Mouse (Mus musculus) limb, embryonic 12.5 days (tissue): ENCODE results near the gene Tagln2. TPM values are rescaled to one million over a fixed set of nuclear protein-coding genes. Genes with fewer than 3 reads are reported as not detected.

Experiments used
- ATAC-seq: fragments of 200-750 bp; cut with Nextera tagmentation; 2 replicates; pipeline ENCODE4 v1.8.0; 2017; ENCODE audit warnings: low read depth, moderate TSS enrichment; ENCODE audit not compliant: insufficient number of reproducible peaks, insufficient read depth, low FRiP score, low TSS enrichment
- H3K27ac ChIP-seq: fragments of 300-500 bp; sonication (generic); 2 replicates; pipeline ENCODE4 v1.5.1; 2016; ENCODE audit warnings: mild to moderate bottlenecking, moderate library complexity
- H3K27me3 ChIP-seq: fragments of 300-500 bp; sonication (generic); 2 replicates; pipeline ENCODE4 v1.6.1; 2016; ENCODE audit warnings: mild to moderate bottlenecking, moderate library complexity
- H3K36me3 ChIP-seq: fragments of 300-500 bp; sonication (generic); 2 replicates; pipeline ENCODE4 v1.6.1; 2016; ENCODE audit warnings: mild to moderate bottlenecking, moderate library complexity
- H3K4me1 ChIP-seq: fragments of 300-500 bp; sonication (generic); replicated peaks from 2 replicates; pipeline ENCODE4 v1.6.1; 2016
- H3K4me2 ChIP-seq: fragments of 300-500 bp; sonication (generic); 2 replicates; pipeline ENCODE4 v1.6.1; 2016; ENCODE audit warnings: mild to moderate bottlenecking, moderate library complexity
- H3K4me3 ChIP-seq: fragments of 300-500 bp; sonication (generic); replicated peaks from 2 replicates; pipeline ENCODE4 v1.5.1; 2016; ENCODE audit warnings: mild to moderate bottlenecking
- H3K9ac ChIP-seq: fragments of 300-500 bp; sonication (generic); replicated peaks from 2 replicates; pipeline ENCODE4 v1.6.1; 2016; ENCODE audit warnings: mild to moderate bottlenecking, moderate library complexity
- H3K9me3 ChIP-seq: fragments of 300-500 bp; sonication (generic); 2 replicates; pipeline ENCODE4 v1.6.1; 2016; ENCODE audit warnings: mild to moderate bottlenecking, moderate library complexity
- WGBS: fragments of 180-500 bp; shearing (Covaris S2); methylation state at CpG from one replicate; pipeline ENCODE4 v1.1.7; 2016; 5-methylcytosine and 5-hydroxymethylcytosine counted together
- polyA plus RNA-seq: library from polyadenylated mRNA; unstranded; fragments of >200 nt; fragmentation: Nextera tagmentation; extraction: Ambion mirVana; gene quantifications from 2 replicates; pipeline ENCODE4 v1.2.1, GENCODE M21; 2016

Tagln2 gene
- polyA plus RNA-seq, 1 experiment from 2014 or later = 66.4 TPM

DNA sequence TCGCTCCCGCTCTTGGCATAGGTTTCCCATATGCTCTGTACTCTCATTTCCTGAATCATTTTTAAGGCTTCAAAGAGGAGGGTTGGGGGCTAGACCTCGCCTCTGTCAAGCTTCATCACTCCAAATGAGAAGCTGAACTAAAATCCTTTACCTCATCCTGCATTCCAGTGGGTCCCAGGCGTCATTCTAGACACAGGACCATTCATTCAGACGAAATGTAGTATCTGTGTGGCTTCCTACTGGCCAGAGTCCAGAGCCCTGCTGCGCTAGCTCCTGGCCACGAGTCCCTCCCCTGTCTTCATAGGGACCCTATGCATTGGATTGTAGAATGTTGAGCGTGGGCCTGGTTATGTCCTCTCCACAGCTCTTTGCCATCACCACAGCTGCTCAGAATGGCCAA, 4.9 kb downstream of the Tagln2 start:
- H3K4me1 ChIP-seq = peaks cover 56% of the 10 kb centered on the region
- ATAC-seq = no peak
- WGBS = 86% methylated on average over 8 of the region's 8 CpGs

DNA sequence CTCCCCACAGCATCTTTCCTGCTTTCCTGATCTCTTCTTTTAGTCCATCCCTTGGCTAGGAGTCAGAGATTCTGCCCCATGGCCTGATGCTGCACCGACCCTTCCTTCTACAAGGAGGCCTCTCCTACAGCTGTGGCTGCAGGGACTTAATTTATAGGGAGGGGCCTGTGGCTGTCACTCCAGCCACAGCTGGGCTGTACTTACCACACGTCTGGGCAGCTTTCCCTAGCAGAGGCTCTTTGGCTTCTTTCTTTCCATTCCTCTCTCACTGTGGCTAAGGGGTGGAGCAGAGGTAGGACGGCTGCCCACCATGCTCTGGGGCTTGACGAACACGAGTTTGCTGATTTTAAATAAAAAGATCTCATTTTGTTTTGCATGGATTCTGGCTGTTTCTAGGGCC, 7.2 kb downstream of the Tagln2 start:
- H3K27me3 ChIP-seq = peaks cover 3% of the 10 kb centered on the region; the same call in 1 of the 2 replicates
- H3K4me2 ChIP-seq = no peak overlapping the region
- H3K4me3 ChIP-seq = no peak overlapping the region
- no peak overlapping the region for H3K27ac ChIP-seq
- peaks cover 17% of the 10 kb centered on the region; the same call in 1 of the 2 replicates for H3K36me3 ChIP-seq
- H3K9ac ChIP-seq = no peak overlapping the region
- H3K4me1 ChIP-seq = peaks cover 39% of the 10 kb centered on the region
- no peak for ATAC-seq
- WGBS = 52% methylated on average over 5 of the region's 5 CpGs
- H3K9me3 ChIP-seq = no peaks in the 10 kb centered on the region

More for the DNA sequence above, 4.9 kb downstream of the Tagln2 start:
- Histone ChIP-seq H3K36me3 (peaks cover 17% of the 10 kb centered on the region; the same call in 1 of the 2 replicates), H3K4me3 (no peak overlapping the region), H3K9ac (no peak overlapping the region), H3K9me3 (no peaks in the 10 kb centered on the region), H3K27me3 (peaks cover 16% of the 10 kb centered on the region), H3K27ac (no peak overlapping the region), H3K4me2 (no peak overlapping the region)

DNA sequence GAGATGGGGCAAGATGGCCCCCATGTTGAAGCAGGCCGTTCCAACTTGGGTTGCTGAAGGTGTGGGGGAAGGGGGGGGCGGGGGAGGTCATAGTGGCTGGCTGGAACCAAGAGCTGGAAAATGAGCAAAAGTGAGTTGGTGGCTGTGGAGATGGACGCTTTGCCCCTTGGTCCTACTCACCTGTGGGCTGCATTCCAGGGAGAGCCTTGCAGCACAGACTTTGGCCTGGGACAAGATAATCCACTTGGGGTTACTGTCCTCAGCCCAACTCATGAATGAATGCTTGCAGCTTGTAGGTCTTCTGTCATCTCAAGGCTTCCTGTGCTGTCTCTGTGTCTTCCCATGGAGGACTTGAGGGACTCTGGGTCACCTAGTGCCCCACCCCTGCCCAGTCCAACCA, 7.9 kb downstream of the Tagln2 start:
- 87% methylated on average over 3 of the region's 3 CpGs for WGBS
- H3K9ac ChIP-seq = no peak overlapping the region
- no peak for ATAC-seq
- H3K27ac ChIP-seq = no peak overlapping the region
- no peak overlapping the region for H3K4me2 ChIP-seq
- no peaks in the 10 kb centered on the region for H3K27me3 ChIP-seq
- H3K9me3 ChIP-seq = no peaks in the 10 kb centered on the region
- H3K36me3 ChIP-seq = peaks cover 17% of the 10 kb centered on the region; the same call in 1 of the 2 replicates
- H3K4me3 ChIP-seq = no peak overlapping the region
- peaks cover 33% of the 10 kb centered on the region for H3K4me1 ChIP-seq

DNA sequence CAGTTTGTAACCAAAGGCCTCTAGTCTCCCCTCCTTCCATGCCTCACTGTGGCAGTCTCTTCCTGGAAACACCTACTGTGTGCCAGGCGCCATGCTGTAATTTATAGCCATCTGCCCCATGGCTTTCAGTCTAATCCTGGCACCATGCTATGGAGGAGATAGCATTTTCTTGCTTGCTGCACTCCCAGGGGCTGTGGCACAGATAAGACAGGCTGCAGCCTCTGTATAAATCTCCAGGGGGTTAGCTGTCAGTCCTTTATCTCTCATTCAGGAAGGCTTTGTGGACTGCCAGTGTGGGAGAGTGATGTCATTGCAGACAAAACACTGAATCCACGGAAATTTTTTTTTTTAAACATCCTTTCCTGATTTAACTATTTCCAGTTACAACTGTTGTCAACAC, 8.3 kb downstream of the Tagln2 start:
- no peak for ATAC-seq
- H3K4me3 ChIP-seq = no peak overlapping the region
- H3K27ac ChIP-seq = no peak overlapping the region
- H3K4me2 ChIP-seq = no peak overlapping the region
- no peaks in the 10 kb centered on the region for H3K27me3 ChIP-seq
- H3K36me3 ChIP-seq = peaks cover 17% of the 10 kb centered on the region; the same call in 1 of the 2 replicates
- no peak overlapping the region for H3K9ac ChIP-seq
- peaks cover 33% of the 10 kb centered on the region for H3K4me1 ChIP-seq
- no peaks in the 10 kb centered on the region for H3K9me3 ChIP-seq
- WGBS = 69% methylated on average over 2 of the region's 2 CpGs

DNA sequence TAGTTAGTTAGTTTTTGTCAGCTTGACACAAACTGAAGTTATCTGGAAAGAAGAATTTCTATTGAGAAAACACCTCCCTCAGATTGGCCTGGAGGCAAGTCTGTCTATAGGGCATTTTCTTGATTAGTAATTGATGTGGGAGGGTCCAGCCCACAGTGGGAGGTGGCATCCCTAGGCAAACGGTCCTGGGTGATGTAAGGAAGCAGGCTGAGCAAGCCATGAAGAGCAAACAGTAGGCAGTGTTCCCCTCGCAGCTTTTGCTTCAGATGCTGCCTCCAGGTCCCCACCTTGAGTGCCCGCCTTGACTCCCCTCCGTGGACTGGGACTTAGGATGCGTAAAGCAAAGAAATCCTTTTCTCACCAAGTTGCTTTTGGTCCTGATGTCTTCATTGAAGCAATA, 9.4 kb downstream of the Tagln2 start:
- no peaks in the 10 kb centered on the region for H3K27me3 ChIP-seq
- no peak overlapping the region for H3K4me3 ChIP-seq
- H3K36me3 ChIP-seq = peaks cover 17% of the 10 kb centered on the region; the same call in 1 of the 2 replicates
- ATAC-seq = no peak
- H3K4me1 ChIP-seq = peaks cover 23% of the 10 kb centered on the region
- 84% methylated on average over 5 of the region's 5 CpGs for WGBS
- no peak overlapping the region for H3K9ac ChIP-seq
- no peak overlapping the region for H3K27ac ChIP-seq
- no peak overlapping the region for H3K4me2 ChIP-seq
- no peaks in the 10 kb centered on the region for H3K9me3 ChIP-seq

DNA sequence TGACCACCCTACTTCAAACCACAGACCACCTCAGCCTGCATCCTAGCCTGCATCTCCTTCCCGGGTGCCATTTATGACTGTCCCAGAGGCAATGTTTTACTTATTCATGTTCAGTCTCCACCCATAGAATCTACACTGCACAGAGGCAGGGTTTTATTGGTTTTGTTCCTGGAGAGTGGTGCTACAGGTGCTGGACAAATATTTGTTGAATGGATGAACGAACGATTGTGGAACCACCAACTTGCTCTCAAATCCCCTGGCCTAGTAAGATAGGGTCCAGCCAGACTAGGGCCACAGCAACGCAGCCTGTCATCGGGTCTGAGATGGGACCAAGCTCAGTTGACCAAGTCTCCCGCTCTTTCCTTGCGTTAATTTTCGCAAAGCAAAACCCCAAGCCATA, 10.1 kb downstream of the Tagln2 start:
- Histone ChIP-seq H3K36me3 (peaks cover 16% of the 10 kb centered on the region; the same call in 1 of the 2 replicates), H3K4me3 (no peak overlapping the region), H3K9ac (no peak overlapping the region), H3K4me1 (peaks cover 15% of the 10 kb centered on the region; the same call in 1 of the 2 replicates), H3K9me3 (no peaks in the 10 kb centered on the region), H3K4me2 (peak overlapping the region; percentile 21; the same call in 1 of the 2 replicates), H3K27me3 (no peaks in the 10 kb centered on the region), H3K27ac (no peak overlapping the region)
- ATAC-seq = no peak
- WGBS = 47% methylated on average over 8 of the region's 8 CpGs

DNA sequence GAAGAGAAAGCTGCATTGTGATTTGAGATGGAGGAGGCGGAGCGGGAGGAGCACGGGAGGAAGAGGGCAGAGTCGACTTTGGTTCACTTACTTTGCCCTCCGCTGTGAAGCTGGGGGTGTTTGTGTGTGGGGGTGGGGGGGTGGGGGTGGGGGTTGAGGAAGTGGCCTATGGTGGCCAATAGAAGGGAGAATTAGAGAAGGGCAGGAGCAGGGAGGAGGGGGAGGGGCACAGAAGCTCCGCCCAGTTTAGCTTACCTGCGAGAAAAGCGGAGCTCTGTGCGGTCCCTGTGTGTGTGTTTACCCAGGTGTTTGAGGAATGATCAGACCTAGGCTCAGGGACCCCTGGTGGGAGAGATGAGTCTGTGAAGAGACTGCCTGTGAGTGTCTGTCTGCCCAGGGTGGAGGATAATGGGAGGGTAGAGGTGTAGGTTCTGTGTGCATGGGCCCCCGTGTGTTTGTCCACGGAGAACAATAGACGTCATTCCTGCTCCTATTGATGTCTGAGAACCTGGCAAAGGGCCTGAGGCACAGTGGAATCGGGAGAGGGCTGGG, 10.7 kb downstream of the Tagln2 start:
- H3K36me3 ChIP-seq = peaks cover 11% of the 10 kb centered on the region; the same call in 1 of the 2 replicates
- no peak overlapping the region for H3K9ac ChIP-seq
- H3K27ac ChIP-seq = no peak overlapping the region
- no peak overlapping the region for H3K4me3 ChIP-seq
- ATAC-seq = no peak
- no peaks in the 10 kb centered on the region for H3K27me3 ChIP-seq
- no peaks in the 10 kb centered on the region for H3K9me3 ChIP-seq
- 27% methylated on average over 13 of the region's 13 CpGs for WGBS
- peak overlapping the region; percentile 21; the same call in 1 of the 2 replicates for H3K4me2 ChIP-seq
- peaks cover 13% of the 10 kb centered on the region; the same call in 1 of the 2 replicates for H3K4me1 ChIP-seq

DNA sequence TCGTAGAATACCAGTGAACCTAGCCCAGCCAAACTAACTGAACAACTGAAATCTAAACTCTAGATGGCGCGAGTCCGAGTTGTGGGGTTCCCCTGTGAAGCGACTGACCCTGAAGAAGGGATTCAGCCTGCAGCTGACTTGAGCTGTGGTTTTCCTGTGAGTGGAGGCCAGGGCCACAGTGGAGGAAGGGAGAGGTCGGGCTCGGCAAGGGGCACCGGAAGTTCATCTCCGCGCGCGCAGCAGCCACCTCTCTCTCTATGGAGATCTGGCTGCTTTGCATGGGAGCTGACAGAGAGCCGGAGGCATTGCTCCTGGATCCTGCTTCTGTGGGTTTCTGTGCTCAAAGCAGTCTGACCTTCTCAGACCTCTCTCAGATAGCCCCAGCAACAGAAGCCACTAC, 13.1 kb downstream of the Tagln2 start:
- H3K27ac ChIP-seq = peak overlapping the region; percentile 18; the same call in 1 of the 2 replicates
- H3K4me1 ChIP-seq = peaks cover 9% of the 10 kb centered on the region; the same call in 1 of the 2 replicates
- no peaks in the 10 kb centered on the region for H3K27me3 ChIP-seq
- ATAC-seq = no peak
- H3K9ac ChIP-seq = no peak overlapping the region
- 26% methylated on average over 13 of the region's 13 CpGs for WGBS
- H3K4me3 ChIP-seq = no peak overlapping the region
- 0 out of 2 replicates have a peak, but pooled peaks cover 5% of the 10 kb centered on the region for H3K9me3 ChIP-seq
- H3K36me3 ChIP-seq = no peaks in the 10 kb centered on the region
- H3K4me2 ChIP-seq = peak overlapping the region; percentile 39

DNA sequence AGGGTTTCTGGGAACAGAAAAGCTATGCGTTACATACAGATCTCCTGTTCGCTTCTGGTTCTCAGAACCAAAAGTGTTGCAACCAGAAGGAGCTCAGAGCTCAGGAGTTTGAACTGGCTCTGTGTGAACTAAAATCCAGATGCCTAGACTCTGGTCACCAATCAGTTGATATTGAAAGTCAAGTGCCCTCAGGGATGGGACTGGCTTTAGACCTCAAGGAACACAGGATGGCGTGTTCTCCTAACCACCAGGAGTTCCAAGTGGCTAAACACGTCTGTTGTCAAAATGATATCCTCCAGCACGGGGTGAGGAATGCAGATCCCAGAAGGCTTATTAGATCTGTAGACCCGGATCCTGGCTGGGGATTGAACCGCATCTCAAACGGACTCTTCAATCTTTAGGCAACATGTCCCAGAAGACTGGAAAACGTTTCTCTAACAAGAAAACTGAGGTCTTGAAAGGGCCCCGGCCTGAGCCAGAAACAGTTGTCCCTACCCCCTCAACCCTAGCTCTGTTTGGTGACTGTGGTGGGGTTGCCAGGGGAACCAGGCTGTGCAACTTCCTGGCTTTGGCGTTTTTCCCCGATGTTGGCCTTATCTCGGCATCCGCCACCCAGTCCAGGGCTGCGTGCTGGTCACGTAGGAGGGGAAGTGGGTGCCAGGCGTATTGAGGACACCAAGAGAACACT, 13.8 kb downstream of the Tagln2 start:
- no peak overlapping the region for H3K4me2 ChIP-seq
- no peaks in the 10 kb centered on the region for H3K27me3 ChIP-seq
- H3K4me1 ChIP-seq = peaks cover 9% of the 10 kb centered on the region; the same call in 1 of the 2 replicates
- ATAC-seq = no peak
- H3K9me3 ChIP-seq = 0 out of 2 replicates have a peak, but pooled peaks cover 5% of the 10 kb centered on the region
- 78% methylated on average over 17 of the region's 17 CpGs for WGBS
- no peak overlapping the region for H3K9ac ChIP-seq
- peak overlapping the region; percentile 12; the same call in 1 of the 2 replicates for H3K27ac ChIP-seq
- no peaks in the 10 kb centered on the region for H3K36me3 ChIP-seq
- no peak overlapping the region for H3K4me3 ChIP-seq

DNA sequence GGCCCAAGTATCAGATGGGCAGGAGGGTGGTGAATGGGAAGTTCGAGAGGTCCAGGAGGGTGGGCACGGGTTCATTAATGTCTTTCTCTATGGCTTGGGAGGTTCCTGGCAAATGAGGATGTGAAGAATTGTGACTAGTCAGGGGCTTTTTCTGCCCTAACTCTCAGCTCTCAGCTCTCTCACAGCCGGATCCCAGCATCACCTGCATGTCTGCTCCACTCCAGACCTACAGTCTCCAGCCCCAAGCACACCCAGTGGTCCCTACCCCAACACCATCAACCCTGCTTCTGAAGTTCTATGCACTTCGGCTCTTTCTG, 14.3 kb downstream of the Tagln2 start:
- WGBS = 80% methylated on average over 4 of the region's 4 CpGs
- H3K36me3 ChIP-seq = no peaks in the 10 kb centered on the region
- peak overlapping the region; percentile 12; the same call in 1 of the 2 replicates for H3K27ac ChIP-seq
- no peak overlapping the region for H3K4me3 ChIP-seq
- H3K27me3 ChIP-seq = no peaks in the 10 kb centered on the region
- no peak for ATAC-seq
- peaks cover 9% of the 10 kb centered on the region; the same call in 1 of the 2 replicates for H3K4me1 ChIP-seq
- H3K9ac ChIP-seq = no peak overlapping the region
- 0 out of 2 replicates have a peak, but pooled peaks cover 5% of the 10 kb centered on the region for H3K9me3 ChIP-seq
- H3K4me2 ChIP-seq = no peak overlapping the region

DNA sequence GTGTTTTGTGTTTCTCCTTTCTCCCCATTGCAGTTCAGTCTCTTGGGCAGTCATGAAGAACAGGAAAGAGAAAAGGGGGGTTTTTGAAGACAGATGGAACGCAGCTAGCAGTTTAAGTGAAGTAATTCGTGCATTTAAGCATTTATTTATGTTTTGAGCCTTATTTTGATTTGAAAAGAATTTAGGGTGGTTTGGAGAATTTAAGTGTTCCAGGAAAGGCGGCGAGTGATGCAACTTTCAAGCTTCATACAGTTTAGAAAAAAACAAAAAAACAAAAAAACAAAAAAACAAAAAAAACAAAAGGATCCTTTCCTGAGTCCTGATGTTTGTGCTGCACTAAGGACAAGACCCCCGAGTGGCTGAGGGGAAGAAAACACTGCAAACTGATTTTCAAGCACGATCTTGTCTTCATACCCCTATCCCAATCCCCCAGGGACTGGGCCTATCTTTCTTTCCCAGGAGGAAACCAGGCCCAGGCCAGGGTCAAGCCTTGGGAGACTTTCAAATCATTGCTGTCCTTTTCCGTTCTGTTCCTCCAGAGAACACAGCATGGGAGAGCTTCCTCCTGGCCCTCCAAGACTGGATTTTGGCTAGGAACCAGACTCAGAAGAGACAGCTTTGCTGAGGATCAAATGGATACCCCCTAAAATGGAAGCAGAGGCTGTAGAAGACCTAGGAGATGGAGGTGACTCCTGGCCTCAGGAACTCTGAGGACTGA, 14.9 kb downstream of the Tagln2 start:
- Histone ChIP-seq H3K4me3 (no peak overlapping the region), H3K36me3 (no peaks in the 10 kb centered on the region), H3K27me3 (no peaks in the 10 kb centered on the region), H3K9ac (no peak overlapping the region), H3K4me2 (no peak overlapping the region), H3K4me1 (peaks cover 9% of the 10 kb centered on the region; the same call in 1 of the 2 replicates), H3K9me3 (0 out of 2 replicates have a peak, but pooled peaks cover 5% of the 10 kb centered on the region), H3K27ac (peak overlapping the region; percentile 12; the same call in 1 of the 2 replicates)
- WGBS = 81% methylated on average over 7 of the region's 7 CpGs
- ATAC-seq = no peak
